Mouse (Mus musculus) layer of hippocampus, adult 11-12 months (tissue): ENCODE measurements around the gene Gm16181.

Experiments used
- DNase-seq: peaks from one replicate; pipeline ENCODE4 v3.0.0; 2022; ENCODE audit warnings: low spot score

Gene Gm16181

GRCm38 (mm10) chr17:35272249-35272648, 51.6 kb downstream of the Gm16181 start:
- DNase-seq = no peak
